Mouse (Mus musculus): ENCODE measurements around the gene Gadd45g. TPM values are rescaled to one million over a fixed set of nuclear protein-coding genes. Genes with fewer than 3 reads are reported as not detected.

The Gadd45g gene
- total RNA-seq, 2 experiments from 2014 or later: 22.0 to 23.1 TPM

- DNase-seq (ENCODE audit: low spot score in 2 of 2): no peak
These were observed 6.2 kb downstream of the Gadd45g start for GRCm38 (mm10) chr13:51852560-51853190.

- DNase-seq (ENCODE audit: low spot score in 2 of 2): no peak
These were observed 7.1 kb downstream of the Gadd45g start for GRCm38 (mm10) chr13:51853301-51854243.

DNA sequence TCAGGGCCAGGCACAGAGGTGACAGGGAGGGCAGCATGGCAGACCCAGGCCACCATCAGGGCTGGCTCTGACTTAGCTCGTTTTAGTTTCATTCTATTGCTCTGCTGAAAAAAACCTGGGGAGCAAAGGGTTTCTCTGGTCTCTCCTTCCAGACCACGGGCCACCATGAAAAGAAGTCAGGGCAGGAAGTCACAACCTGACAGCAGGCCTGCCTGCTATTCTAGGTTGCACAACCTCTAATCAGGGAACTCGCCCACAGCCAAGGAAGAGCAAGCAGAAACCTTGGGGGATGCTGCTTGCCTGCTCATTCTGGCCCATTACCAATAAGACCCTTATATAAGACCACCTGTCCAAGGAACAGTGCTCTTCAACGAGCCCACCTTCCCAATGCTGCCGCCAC lies 9.1 kb downstream of the Gadd45g start:
- no peak for DNase-seq (ENCODE audit: low spot score in 2 of 2)

GRCm38 (mm10) chr13:51857156-51857555 lies 10.7 kb downstream of the Gadd45g start:
- DNase-seq (ENCODE audit: low spot score in 2 of 2): no peak

GRCm38 (mm10) chr13:51858475-51858874 lies 12.0 kb downstream of the Gadd45g start:
- no peak for DNase-seq (ENCODE audit: low spot score in 2 of 2)

- no peak for DNase-seq (ENCODE audit: low spot score in 2 of 2)
These were observed 12.7 kb downstream of the Gadd45g start for GRCm38 (mm10) chr13:51859174-51859573.

DNA sequence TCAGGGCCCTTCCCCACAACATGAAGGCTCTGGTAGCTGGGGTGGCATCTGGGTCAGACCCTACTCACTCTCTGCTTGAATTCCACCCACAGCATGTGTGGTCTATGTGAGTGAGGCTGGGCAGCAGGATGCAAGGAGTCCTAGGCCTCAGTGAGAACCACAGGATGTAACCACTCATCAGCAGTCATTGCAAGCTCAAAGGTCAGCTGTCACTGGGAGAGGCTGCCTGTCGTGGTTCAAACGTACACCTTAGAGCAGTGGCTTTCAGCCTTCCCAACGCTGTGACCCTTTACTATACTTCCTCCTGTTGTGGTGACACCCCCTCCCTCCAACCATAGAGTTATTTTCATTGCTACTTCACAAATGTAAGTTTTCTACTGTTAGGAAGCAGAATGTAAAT lies 13.3 kb downstream of the Gadd45g start:
- no peak for DNase-seq (ENCODE audit: low spot score in 2 of 2)

- DNase-seq (ENCODE audit: low spot score in 2 of 2): no peak
These were observed 16.3 kb downstream of the Gadd45g start for GRCm38 (mm10) chr13:51862750-51863149.

- no peak for DNase-seq (ENCODE audit: low spot score in 2 of 2)
These were observed 19.7 kb downstream of the Gadd45g start for GRCm38 (mm10) chr13:51866151-51866659.

DNA sequence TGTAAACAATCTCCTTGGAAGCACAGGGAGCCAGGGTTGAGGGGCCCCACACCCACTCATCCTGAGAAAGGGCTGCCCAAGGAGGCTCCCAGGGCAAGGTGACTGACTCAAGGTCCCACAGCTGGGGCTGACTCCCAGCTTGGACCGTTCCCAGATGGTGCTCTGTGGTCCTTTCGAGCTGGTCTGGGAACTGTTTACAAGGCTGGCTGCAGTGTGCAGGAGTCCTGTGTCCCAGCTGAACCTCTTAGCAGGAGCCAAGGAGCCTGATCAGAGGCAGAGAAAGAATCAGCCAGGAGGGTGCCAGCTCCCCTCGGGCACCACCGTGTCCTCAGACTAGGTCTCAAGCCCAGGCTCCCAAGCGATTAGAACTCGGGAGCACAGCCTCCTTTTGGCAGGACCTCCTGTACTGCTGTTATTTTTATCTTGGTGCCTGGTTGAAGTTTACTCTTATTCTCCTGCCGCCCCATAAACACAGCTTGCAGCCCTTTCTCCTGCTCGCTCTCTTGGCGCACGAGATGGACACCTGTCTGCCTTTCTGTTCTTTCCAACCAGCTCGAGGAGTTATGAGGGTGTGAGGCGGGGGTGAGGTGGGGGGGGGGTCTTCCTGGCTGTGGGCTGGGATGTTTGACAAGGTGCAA lies 22.1 kb downstream of the Gadd45g start:
- peak; percentile 40 to 49 for DNase-seq (ENCODE audit: low spot score in 2 of 2)

- DNase-seq (ENCODE audit: low spot score in 2 of 2): no peak
These were observed 22.6 kb downstream of the Gadd45g start for GRCm38 (mm10) chr13:51869129-51869491.

DNA sequence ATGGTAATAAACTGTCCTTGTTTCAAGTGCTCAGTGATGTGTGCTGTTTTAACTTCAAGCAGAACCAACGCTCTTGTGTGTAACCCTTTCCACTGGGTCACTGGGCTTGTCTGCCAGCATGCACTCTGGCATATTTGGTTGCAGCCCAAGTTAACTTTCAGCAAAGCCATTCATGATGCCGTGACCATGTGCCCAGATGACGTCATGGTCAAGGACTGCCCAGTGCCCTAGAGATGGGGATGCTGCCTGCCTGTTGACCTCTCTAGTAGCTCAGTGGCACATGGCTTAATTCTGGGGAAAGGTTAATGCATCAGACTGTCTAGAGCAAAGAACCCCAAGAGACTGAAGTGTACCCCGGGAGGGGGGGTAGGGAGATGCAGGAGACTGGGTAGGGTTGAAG lies 24.7 kb downstream of the Gadd45g start:
- DNase-seq (ENCODE audit: low spot score in 2 of 2): no peak

DNA sequence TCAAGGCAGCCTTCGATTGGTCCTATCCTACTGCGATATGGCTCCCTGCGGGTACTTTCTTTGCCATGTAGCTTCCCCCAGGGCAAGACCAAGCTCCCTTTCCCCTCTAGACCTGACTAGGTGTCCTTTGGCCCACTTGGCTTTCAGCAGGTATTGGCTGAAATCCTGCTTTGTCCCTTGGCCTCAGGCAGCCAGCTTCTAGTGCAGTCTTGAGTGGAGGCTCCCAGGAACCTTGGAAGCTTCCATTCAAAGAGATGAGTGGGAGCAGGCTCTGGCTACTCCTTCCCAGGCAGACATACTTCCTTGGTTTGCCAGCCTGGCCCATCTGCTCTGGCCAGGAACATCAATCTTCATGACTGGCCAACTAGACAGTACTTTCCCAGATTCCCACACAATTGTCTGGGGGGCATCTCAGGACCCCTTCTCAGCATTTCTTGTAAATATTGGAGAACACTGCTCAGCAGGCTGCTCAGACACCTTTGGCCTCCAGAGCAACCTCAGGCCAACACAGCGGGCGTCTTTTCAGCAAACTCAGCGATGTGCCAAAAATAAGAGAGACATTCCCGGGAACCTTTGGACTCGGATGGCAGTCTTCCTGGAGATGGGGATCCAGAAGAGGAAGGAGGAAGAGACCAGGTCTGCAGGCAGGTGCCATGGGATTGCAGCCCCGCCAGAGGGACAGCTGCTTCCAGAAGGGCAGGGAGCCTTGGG lies 25.9 kb downstream of the Gadd45g start:
- DNase-seq (ENCODE audit: low spot score in 2 of 2): no peak

DNA sequence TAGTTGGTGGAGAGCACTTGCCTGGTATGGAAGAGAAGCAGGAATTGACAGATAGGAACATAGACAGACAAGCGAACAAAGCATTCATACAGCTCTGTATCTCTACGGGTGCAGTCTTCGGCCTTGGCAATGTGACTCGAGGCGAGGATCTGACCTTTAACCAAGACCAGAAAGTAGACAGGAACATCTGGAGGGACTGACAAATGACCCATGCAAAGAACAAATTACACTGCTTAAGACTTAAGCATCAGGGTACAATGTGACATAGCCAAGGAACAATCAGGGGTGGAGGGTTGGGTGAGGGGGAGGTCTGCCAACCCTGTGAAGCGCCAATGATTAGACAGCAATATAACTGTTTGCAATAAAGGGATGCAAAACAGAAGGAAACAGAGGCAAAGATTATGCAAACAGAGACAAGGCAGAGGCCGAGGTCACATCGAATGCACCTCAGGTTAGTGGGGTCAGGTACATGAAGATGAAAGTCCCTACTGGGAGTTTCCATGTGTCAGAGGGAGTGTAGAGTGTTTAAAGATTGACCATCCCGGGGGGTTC lies 26.6 kb downstream of the Gadd45g start:
- DNase-seq (ENCODE audit: low spot score in 2 of 2): no peak

DNA sequence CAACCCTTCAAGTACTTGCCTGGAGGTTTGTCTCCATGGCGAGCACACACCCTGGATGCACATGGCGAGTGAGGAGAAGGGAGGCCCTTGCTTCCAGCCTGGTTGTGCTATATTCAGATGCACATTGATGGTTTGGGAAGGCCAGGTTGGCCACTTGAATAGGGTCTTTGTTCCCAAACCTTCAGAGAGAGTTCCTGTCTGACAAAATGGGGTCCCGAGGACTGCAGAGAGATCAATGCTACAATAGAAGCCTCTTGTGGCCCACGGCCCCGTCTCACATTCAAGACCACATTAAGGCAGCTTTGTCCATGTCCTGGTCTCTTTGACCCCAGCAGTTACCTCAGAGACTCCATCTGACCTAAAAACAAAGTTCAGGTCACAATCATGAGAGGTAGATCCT lies 27.3 kb downstream of the Gadd45g start:
- no peak for DNase-seq (ENCODE audit: low spot score in 2 of 2)

- DNase-seq (ENCODE audit: low spot score in 2 of 2): no peak
These were observed 29.7 kb downstream of the Gadd45g start for GRCm38 (mm10) chr13:51876131-51876530.

DNA sequence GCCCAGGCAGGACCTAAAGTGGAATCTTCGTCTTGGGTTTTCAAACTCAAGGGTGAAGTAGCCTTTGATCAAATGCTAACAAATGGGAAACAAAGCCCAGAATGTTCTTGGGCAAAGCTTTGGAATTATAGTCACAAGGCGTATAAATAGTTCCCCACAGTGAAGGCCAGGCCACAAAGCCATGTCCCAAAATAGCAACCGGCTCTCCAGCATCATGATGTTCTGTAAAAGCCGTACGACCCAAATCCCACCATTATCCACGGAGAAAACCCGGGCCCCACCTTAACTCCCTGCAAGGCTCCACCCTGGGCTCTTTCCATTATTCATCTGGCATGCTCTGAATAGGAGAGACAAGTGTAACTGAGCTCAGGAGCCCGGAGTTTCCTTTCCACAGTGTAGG lies 32.3 kb downstream of the Gadd45g start:
- no peak for DNase-seq (ENCODE audit: low spot score in 2 of 2)

- DNase-seq (ENCODE audit: low spot score in 2 of 2): no peak
These were observed 33.1 kb downstream of the Gadd45g start for GRCm38 (mm10) chr13:51879571-51879970.

DNA sequence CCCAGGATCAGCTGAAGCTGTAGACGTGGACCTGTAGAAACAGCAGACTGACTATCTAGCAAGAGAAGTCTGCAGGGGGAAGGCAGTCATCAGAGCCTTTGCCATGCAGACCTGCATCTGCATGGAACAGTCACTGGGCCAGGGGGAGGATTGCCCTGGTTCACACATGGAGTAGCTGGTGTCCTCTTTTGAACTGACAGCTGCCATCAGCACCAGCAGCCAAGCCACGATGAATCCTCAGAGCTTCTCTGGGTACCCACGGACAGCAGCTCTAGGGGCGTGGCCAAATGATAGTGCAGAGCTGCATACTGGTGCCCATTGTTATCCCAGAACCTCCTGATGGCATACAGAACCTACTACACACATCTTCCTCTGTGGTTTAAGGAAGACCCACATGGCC lies 33.5 kb downstream of the Gadd45g start:
- DNase-seq (ENCODE audit: low spot score in 2 of 2): no peak

DNA sequence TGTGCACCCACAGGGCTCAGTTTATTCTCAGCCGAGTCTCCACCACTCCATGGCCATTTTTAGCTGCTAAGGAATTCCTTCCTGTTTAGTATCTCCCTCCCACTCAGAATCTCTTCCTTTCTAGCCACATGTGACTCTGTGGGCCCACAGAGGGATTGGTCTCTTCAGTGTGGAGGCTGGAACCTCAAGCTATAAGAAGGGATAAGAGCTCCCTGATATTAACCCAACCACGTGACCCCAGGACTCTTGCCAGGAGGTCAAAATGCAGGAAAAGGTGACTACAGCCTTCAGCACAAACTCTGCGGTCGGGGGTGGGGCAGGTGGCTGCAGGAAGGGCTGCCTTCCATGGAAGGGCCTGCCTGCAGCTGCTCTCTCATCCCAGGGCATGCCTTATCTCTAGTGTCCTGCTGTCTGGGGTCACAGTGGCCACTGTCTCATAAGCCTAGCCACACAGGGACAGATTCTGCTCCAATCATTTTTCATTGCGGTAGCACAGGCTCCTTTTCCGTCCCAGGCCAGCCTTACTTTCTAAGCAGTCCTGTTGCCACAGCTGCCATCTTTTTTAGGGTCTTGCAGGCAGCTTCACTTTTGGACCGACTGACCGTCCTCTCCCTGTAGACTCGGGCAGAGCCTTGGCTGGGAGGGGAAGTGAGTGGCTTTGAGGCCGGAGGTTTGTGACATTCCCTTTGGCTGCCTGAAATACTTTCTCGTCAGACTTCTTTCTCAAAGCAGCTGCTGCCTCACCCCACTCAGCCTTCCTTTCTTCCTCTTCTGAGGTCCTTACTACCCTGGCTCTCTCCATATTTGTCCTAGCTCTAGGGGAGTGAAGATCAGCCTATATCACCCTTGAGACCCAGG lies 35.0 kb downstream of the Gadd45g start:
- DNase-seq (ENCODE audit: low spot score in 2 of 2): no peak
